In the genomic region with DNA sequence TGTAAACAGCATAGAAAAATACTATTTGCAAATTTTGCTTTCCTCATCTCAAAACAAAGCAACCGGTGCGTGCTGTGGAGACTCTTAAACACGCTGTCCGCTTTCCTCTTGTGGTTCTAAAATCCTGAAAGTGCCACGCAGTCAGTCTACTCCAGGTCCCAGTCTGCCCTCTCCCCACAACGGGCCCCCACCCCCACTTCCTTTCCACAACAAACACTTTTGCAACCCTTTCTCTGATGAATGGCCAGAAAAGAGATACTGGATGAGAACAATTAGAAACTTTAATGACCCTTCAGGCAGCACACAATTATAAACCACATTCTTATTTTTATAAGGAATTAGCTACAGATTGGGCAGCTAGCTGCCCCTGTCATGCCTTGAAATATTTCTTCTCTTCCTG, we compare ENCODE assay signal across 9 mouse cellular contexts.
DNase-seq lines count a peak whose midpoint lies in the region; ATAC-seq and TF ChIP-seq lines count a peak whose summit lies in the region.
"Had no signal": no experiment of that assay in that cellular context is flagged by ENCODE, and none has a peak within 500 bp of the region (broad histone marks: within the 10 kb centered on the region; RNA-seq: fewer than 3 reads in every experiment).

No protein-coding gene starts in this region.

- intact Hi-C loops in gastrocnemius, postnatal 14 days (cut with DNase I; ENCODE audit: low total_unique reads): no loop called here

- H3K9me3 ChIP-seq in heart, embryonic 13.5 days: peaks cover 4% of the 10 kb centered on the region; the same call in 1 of the 2 replicates
- no peaks in the 10 kb centered on the region for H3K9me3 ChIP-seq in limb, embryonic 15.5 days

- TF ChIP-seq POLR2A in brain, embryonic 14.5 days (IDR thresholded peaks at IDR 0.05; ENCODE audit: borderline replicate concordance, extremely low read depth, insufficient read depth, insufficient read length, poor library complexity, severe bottlenecking): no peak

- no peaks in the 10 kb centered on the region for H3K27me3 ChIP-seq in heart, embryonic 13.5 days (replicated peaks)
- H3K27me3 ChIP-seq in limb, embryonic 15.5 days: no peaks in the 10 kb centered on the region

- H3K27ac ChIP-seq in heart, embryonic 13.5 days (replicated peaks): 0 out of 2 replicates have a peak overlapping the region, but pooled peaks have one; percentile 13
- peak overlapping the region; percentile 72 for H3K27ac ChIP-seq in limb, embryonic 15.5 days
- H3K27ac ChIP-seq: heart, adult 2 months had no signal

- H3K4me3 ChIP-seq in heart, embryonic 13.5 days: peak overlapping the region; percentile 54; the same call in 1 of the 2 replicates
- peak overlapping the region; percentile 16 for H3K4me3 ChIP-seq in limb, embryonic 15.5 days

- WGBS in heart, embryonic 13.5 days: 17% methylated on average over 6 of the region's 6 CpGs
- WGBS in limb, embryonic 15.5 days: 12% methylated on average over 6 of the region's 6 CpGs

- no peak overlapping the region for H3K9ac ChIP-seq in heart, embryonic 13.5 days
- H3K9ac ChIP-seq in limb, embryonic 15.5 days: no peak overlapping the region

- peaks cover 15% of the 10 kb centered on the region for H3K4me1 ChIP-seq in heart, embryonic 13.5 days
- peaks cover 10% of the 10 kb centered on the region; the same call in 1 of the 2 replicates for H3K4me1 ChIP-seq in limb, embryonic 15.5 days

- H3K36me3 ChIP-seq in heart, embryonic 13.5 days: no peaks in the 10 kb centered on the region
- no peaks in the 10 kb centered on the region for H3K36me3 ChIP-seq in limb, embryonic 15.5 days

- no peak for ATAC-seq in heart, embryonic 13.5 days (ENCODE audit: extremely low read depth, insufficient number of reproducible peaks, low FRiP score, low TSS enrichment)
- ATAC-seq in limb, embryonic 15.5 days (ENCODE audit: insufficient number of reproducible peaks, low FRiP score, low TSS enrichment, low read depth): no peak

- H3K4me2 ChIP-seq in heart, embryonic 13.5 days: peak overlapping the region; percentile 81
- peak overlapping the region; percentile 67 for H3K4me2 ChIP-seq in limb, embryonic 15.5 days

- peak; percentile 18 for DNase-seq in gastrocnemius, postnatal 14 days
- no peak for DNase-seq in gastrocnemius, adult 18-20 months (ENCODE audit: low spot score)
- peak; percentile 68 for DNase-seq in brain, embryonic 14.5 days (ENCODE audit: low read depth)
- no peak for DNase-seq in thymus, postnatal 0 days (ENCODE audit: low spot score)
- DNase-seq in urinary bladder, postnatal 4 days (ENCODE audit: low spot score in 2 of 2): no peak
- no peak for DNase-seq in gastrocnemius, postnatal 10 days

- TF ChIP-seq CTCF in brain, embryonic 14.5 days (IDR thresholded peaks at IDR 0.05; ENCODE audit: borderline replicate concordance, extremely low read depth, insufficient read depth, insufficient read length): no peak

Comparison
In these comparisons a context has a peak if more than half of its experiments do, and no peak if none do; other contexts are left out.
1. DNase-seq: peak in gastrocnemius, postnatal 14 days (single experiment) and brain, embryonic 14.5 days (single experiment); none in gastrocnemius, adult 18-20 months (single experiment), thymus, postnatal 0 days (single experiment), urinary bladder, postnatal 4 days (0 of 2) and gastrocnemius, postnatal 10 days (single experiment).